Mouse (Mus musculus): ENCODE data around the gene Arr3. TPM values are rescaled to one million over a fixed set of nuclear protein-coding genes. Genes with fewer than 3 reads are reported as not detected.

Arr3 gene
- not detected in 2 replicates for polyA plus RNA-seq (2015; fragmentation: Nextera tagmentation; extraction: Ambion mirVana)

DNA sequence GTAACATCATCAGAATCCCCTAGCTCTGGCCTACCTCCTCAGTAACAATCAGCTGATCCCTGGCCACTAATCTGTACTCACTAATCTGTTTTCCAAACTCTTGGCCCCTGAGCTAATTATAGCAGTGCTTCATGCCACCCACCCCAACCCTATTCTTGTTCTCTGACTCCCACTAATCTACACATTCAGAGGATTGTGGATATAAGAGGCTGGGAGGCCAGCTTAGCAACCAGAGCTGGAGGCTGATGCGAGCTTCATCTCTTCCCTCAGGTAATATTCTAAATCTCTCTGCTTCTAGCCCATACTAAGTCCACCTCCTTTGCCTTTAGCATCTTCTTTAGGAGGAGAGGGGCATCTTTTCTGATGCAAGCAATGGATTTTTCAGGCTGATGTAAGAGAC lies at the start of gene Arr3:
Arr3 (plus strand) TSS at position 184 of the 400 bp plus-strand sequence.
- H3K27ac ChIP-seq, result no peak within 1 kb of the TSS
- no peaks in the 10 kb centered on the region for H3K27me3 ChIP-seq (ENCODE audit: insufficient read depth, low read length)
- H3K36me3 ChIP-seq (ENCODE audit: insufficient read depth, low read length), result no peaks in the 10 kb centered on the region
- no peaks in the 10 kb centered on the region for H3K4me1 ChIP-seq (replicated peaks; ENCODE audit: insufficient read depth, low read length)
- no peaks in the 10 kb centered on the region for H3K9me3 ChIP-seq (replicated peaks; ENCODE audit: low read length)
- 81% methylated on average over 1 of the region's 1 CpGs for WGBS
- H3K4me3 ChIP-seq (replicated peaks; ENCODE audit: low read depth, low read length), result no peak within 1 kb of the TSS
- no peak for TF ChIP-seq CTCF (IDR thresholded peaks at IDR 0.05; ENCODE audit: low read depth)
- no peak within 1 kb of the TSS for H3K4me2 ChIP-seq (ENCODE audit: low read length)
- H3K9ac ChIP-seq (ENCODE audit: low read depth, low read length), result no peak within 1 kb of the TSS
- DNase-seq (ENCODE audit: low spot score) (no peak), ATAC-seq (replicated peaks; ENCODE audit: low FRiP score, low read depth) (no peak)

DNA sequence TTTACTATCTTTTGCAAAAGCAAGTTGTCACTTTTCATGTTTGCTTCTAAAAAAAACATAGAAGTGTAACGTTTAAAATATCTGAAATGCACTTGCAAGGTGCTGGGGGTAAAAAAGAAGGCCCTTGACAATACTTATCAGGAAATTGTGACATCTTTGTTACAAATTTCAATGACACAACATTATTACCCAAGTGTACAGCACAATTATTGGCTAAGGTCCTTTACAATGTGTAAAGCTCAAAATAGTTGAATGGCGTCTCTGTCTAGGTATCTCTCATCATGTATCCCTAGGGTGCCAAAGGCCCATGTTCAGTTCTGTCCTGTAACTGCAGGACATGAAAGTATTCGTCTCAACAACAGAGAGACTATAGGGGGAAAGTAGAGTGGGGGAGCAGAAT lies 49.3 kb upstream of the Arr3 start:
- no peak for DNase-seq (ENCODE audit: low spot score)
- no peak for ATAC-seq (replicated peaks; ENCODE audit: low FRiP score, low read depth)

DNA sequence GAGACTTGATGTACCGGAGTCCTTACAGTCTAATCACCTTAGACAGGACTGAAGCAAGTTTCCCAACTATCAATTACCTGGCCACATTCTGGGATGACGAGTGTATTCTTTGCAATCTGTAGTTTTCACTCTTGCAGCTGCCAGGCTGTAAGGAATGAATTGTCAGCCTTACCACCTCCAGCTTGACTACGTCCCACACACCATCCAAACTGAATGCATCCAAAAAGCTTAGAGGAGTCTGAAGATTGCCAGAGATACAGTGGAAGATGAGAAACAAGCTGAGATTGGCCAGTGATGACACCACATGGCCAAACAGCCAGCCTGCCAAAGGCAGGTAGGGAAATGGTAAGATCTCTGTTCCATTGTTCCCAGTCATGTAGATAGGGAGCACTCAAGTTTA lies 39.6 kb upstream of the Arr3 start:
- 88% methylated on average over 3 of the region's 3 CpGs for WGBS
- ATAC-seq (replicated peaks; ENCODE audit: low FRiP score, low read depth), result no peak

More for the DNA sequence above, 49.3 kb upstream of the Arr3 start:
- no peaks in the 10 kb centered on the region for H3K36me3 ChIP-seq (ENCODE audit: insufficient read depth, low read length)
- no peak overlapping the region for H3K9ac ChIP-seq (ENCODE audit: low read depth, low read length)
- no peak overlapping the region for H3K4me2 ChIP-seq (ENCODE audit: low read length)
- no peak overlapping the region for H3K4me3 ChIP-seq (replicated peaks; ENCODE audit: low read depth, low read length)
- no peak for TF ChIP-seq CTCF (IDR thresholded peaks at IDR 0.05; ENCODE audit: low read depth)
- WGBS, result 75% methylated on average over 3 of the region's 3 CpGs
- no peaks in the 10 kb centered on the region for H3K9me3 ChIP-seq (replicated peaks; ENCODE audit: low read length)
- no peak overlapping the region for H3K27ac ChIP-seq
- H3K27me3 ChIP-seq (ENCODE audit: insufficient read depth, low read length), result no peaks in the 10 kb centered on the region
- H3K4me1 ChIP-seq (replicated peaks; ENCODE audit: insufficient read depth, low read length), result no peaks in the 10 kb centered on the region

GRCm38 (mm10) chrX:100571951-100572350 lies 33.3 kb upstream of the Arr3 start, which contains the start of gene Awat1:
TSS of gene Awat1 (plus strand) at chrX:100572251.
- no peak within 1 kb of the TSS for H3K27ac ChIP-seq
- no peak within 1 kb of the TSS for H3K4me3 ChIP-seq (replicated peaks; ENCODE audit: low read depth, low read length)
- H3K4me2 ChIP-seq (ENCODE audit: low read length), result no peak within 1 kb of the TSS
- no peaks in the 10 kb centered on the region for H3K36me3 ChIP-seq (ENCODE audit: insufficient read depth, low read length)
- no peaks in the 10 kb centered on the region for H3K27me3 ChIP-seq (ENCODE audit: insufficient read depth, low read length)
- H3K9me3 ChIP-seq (replicated peaks; ENCODE audit: low read length), result no peaks in the 10 kb centered on the region
- no peak within 1 kb of the TSS for H3K9ac ChIP-seq (ENCODE audit: low read depth, low read length)
- TF ChIP-seq CTCF (IDR thresholded peaks at IDR 0.05; ENCODE audit: low read depth), result no peak
- no peak for DNase-seq (ENCODE audit: low spot score)
- H3K4me1 ChIP-seq (replicated peaks; ENCODE audit: insufficient read depth, low read length), result no peaks in the 10 kb centered on the region
- WGBS, result 90% methylated on average over 1 of the region's 1 CpGs
- ATAC-seq (replicated peaks; ENCODE audit: low FRiP score, low read depth), result no peak

More for the DNA sequence above, 39.6 kb upstream of the Arr3 start:
- no peaks in the 10 kb centered on the region for H3K27me3 ChIP-seq (ENCODE audit: insufficient read depth, low read length)
- H3K4me2 ChIP-seq (ENCODE audit: low read length), result no peak overlapping the region
- no peak for TF ChIP-seq CTCF (IDR thresholded peaks at IDR 0.05; ENCODE audit: low read depth)
- no peaks in the 10 kb centered on the region for H3K36me3 ChIP-seq (ENCODE audit: insufficient read depth, low read length)
- H3K9ac ChIP-seq (ENCODE audit: low read depth, low read length), result no peak overlapping the region
- no peaks in the 10 kb centered on the region for H3K9me3 ChIP-seq (replicated peaks; ENCODE audit: low read length)
- no peak overlapping the region for H3K27ac ChIP-seq
- H3K4me1 ChIP-seq (replicated peaks; ENCODE audit: insufficient read depth, low read length), result no peaks in the 10 kb centered on the region
- no peak overlapping the region for H3K4me3 ChIP-seq (replicated peaks; ENCODE audit: low read depth, low read length)
- no peak for DNase-seq (ENCODE audit: low spot score)

DNA sequence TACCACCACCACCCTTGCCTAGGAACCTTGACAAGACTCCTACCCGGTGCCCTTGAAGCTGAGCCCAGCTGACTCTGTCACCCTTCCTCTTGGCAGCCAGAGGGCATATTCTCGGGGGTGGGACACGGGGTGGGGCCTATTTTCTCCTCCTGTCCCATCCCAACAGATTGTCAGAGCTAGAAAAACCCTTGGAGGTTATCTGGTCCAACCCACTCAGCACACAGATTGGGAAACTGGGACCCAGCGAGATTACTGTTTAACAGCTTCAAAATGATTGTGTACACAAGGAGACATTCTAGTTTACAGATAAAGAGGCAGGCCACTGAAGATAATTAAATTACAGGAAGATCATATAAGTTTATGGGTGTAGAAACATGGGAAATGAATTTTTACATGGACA lies 10.5 kb upstream of the Arr3 start, which contains the start of gene P2ry4:
P2ry4 (minus strand) TSS at position 79 of the 400 bp plus-strand sequence.
- H3K36me3 ChIP-seq (ENCODE audit: insufficient read depth, low read length), result no peaks in the 10 kb centered on the region
- no peak within 1 kb of the TSS for H3K9ac ChIP-seq (ENCODE audit: low read depth, low read length)
- no peak within 1 kb of the TSS for H3K4me3 ChIP-seq (replicated peaks; ENCODE audit: low read depth, low read length)
- H3K27me3 ChIP-seq (ENCODE audit: insufficient read depth, low read length), result no peaks in the 10 kb centered on the region
- H3K4me2 ChIP-seq (ENCODE audit: low read length), result no peak within 1 kb of the TSS
- no peak for DNase-seq (ENCODE audit: low spot score)
- no peak for TF ChIP-seq CTCF (IDR thresholded peaks at IDR 0.05; ENCODE audit: low read depth)
- 62% methylated on average over 4 of the region's 4 CpGs for WGBS
- ATAC-seq (replicated peaks; ENCODE audit: low FRiP score, low read depth), result no peak
- no peak within 1 kb of the TSS for H3K27ac ChIP-seq
- no peaks in the 10 kb centered on the region for H3K4me1 ChIP-seq (replicated peaks; ENCODE audit: insufficient read depth, low read length)
- H3K9me3 ChIP-seq (replicated peaks; ENCODE audit: low read length), result no peaks in the 10 kb centered on the region

GRCm38 (mm10) chrX:100597439-100597838 lies 7.9 kb upstream of the Arr3 start:
- ATAC-seq (replicated peaks; ENCODE audit: low FRiP score, low read depth) (peak; percentile 46; the same call in 1 of the 2 replicates), DNase-seq (ENCODE audit: low spot score) (peak; percentile 55)
- H3K27me3 ChIP-seq (ENCODE audit: insufficient read depth, low read length), result no peaks in the 10 kb centered on the region
- H3K4me2 ChIP-seq (ENCODE audit: low read length), result no peak overlapping the region
- H3K4me1 ChIP-seq (replicated peaks; ENCODE audit: insufficient read depth, low read length), result no peaks in the 10 kb centered on the region
- H3K36me3 ChIP-seq (ENCODE audit: insufficient read depth, low read length), result no peaks in the 10 kb centered on the region
- H3K9ac ChIP-seq (ENCODE audit: low read depth, low read length), result no peak overlapping the region
- peak; percentile 59 for TF ChIP-seq CTCF (IDR thresholded peaks at IDR 0.05; ENCODE audit: low read depth)
- WGBS, result 27% methylated on average over 5 of the region's 5 CpGs
- H3K9me3 ChIP-seq (replicated peaks; ENCODE audit: low read length), result no peaks in the 10 kb centered on the region
- no peak overlapping the region for H3K27ac ChIP-seq
- no peak overlapping the region for H3K4me3 ChIP-seq (replicated peaks; ENCODE audit: low read depth, low read length)

DNA sequence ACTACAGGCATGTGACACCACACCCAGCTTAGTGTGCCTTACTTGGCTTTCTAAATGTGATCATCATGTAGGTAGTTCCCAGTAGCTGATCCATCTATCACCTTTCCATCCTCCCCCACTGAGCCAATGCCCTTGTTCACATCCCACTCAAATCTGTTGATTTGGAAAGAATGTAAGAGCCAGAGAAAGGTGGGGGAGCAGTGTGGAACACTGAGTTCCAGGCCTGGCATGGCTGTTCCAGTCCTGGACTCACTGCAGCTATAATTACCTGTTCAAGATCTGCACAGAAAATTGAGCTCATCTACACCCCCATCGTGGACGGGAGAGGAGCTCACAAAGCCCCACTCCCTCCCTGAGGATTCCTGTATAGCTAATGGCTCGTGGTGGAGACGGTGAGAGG lies 5.5 kb upstream of the Arr3 start:
- no peak overlapping the region for H3K4me2 ChIP-seq (ENCODE audit: low read length)
- H3K36me3 ChIP-seq (ENCODE audit: insufficient read depth, low read length), result no peaks in the 10 kb centered on the region
- H3K27me3 ChIP-seq (ENCODE audit: insufficient read depth, low read length), result no peaks in the 10 kb centered on the region
- WGBS, result 65% methylated on average over 4 of the region's 4 CpGs
- DNase-seq (ENCODE audit: low spot score), result no peak
- H3K9ac ChIP-seq (ENCODE audit: low read depth, low read length), result no peak overlapping the region
- no peak for ATAC-seq (replicated peaks; ENCODE audit: low FRiP score, low read depth)
- no peak for TF ChIP-seq CTCF (IDR thresholded peaks at IDR 0.05; ENCODE audit: low read depth)
- no peak overlapping the region for H3K27ac ChIP-seq
- H3K9me3 ChIP-seq (replicated peaks; ENCODE audit: low read length), result no peaks in the 10 kb centered on the region
- no peak overlapping the region for H3K4me3 ChIP-seq (replicated peaks; ENCODE audit: low read depth, low read length)
- no peaks in the 10 kb centered on the region for H3K4me1 ChIP-seq (replicated peaks; ENCODE audit: insufficient read depth, low read length)

Measured in kidney, postnatal 0 days (tissue).